In the genomic region with DNA sequence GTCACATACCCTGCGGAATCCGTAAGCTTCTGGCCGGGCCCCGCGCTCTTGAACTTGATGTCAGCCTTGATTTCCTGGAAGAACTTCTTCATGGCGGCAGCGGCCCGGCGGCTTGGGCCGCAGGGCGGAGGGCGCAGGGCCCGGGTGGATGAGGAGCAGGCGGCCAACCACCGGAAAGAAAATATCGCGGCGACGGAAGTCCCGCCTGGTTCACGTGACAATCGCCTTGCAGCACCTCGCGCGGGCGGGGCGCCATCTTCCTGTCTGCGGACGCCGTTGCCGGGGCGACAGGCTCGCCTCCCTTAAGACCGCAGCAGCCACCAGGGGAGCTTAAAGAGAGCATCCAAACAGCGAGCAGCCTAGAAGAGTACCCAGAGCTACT, we compare ENCODE assay signal across 8 mouse cellular contexts. TPM values are rescaled to one million over a fixed set of nuclear protein-coding genes. Genes with fewer than 3 reads are reported as not detected.
DNase-seq lines count a peak whose midpoint lies in the region; ATAC-seq and TF ChIP-seq lines count a peak whose summit lies in the region.

A gene (minus strand): TSS at position 202 of the 382 bp plus-strand sequence.

- intact Hi-C loops in heart, postnatal 36 days (cut with DNase I), result no loop called here

- DNase-seq in ES-E14 (ENCODE audit: low read depth, low spot score), result peak; percentile 94
- DNase-seq in cerebellum, adult 11-12 months, result peak; percentile 95
- peak; percentile 96 to 98 for DNase-seq in heart, postnatal 36 days
- peak; percentile 97 to 99 for DNase-seq in layer of hippocampus, adult 2 months (ENCODE audit: low spot score in 2 of 2)
- DNase-seq in lung, embryonic 14.5 days, result peak; percentile 98
- peak; percentile 97 for DNase-seq in thymus, adult 2 months

- peak within 1 kb of the TSS; percentile 83 for H3K4me2 ChIP-seq in forebrain, embryonic 16.5 days (ENCODE audit: low read length)
- H3K4me2 ChIP-seq in lung, embryonic 14.5 days, result peak within 1 kb of the TSS; percentile 71

- peak; percentile 61 for ATAC-seq in forebrain, embryonic 16.5 days
- ATAC-seq in lung, embryonic 14.5 days (ENCODE audit: insufficient read depth), result peak; percentile 60

- peak within 1 kb of the TSS; percentile 84 for H3K9ac ChIP-seq in ES-E14 (ENCODE audit: insufficient read depth, low read depth, low read length, poor library complexity, severe bottlenecking)
- peak within 1 kb of the TSS; percentile 89 for H3K9ac ChIP-seq in forebrain, embryonic 16.5 days (replicated peaks; ENCODE audit: low read depth, low read length)
- H3K9ac ChIP-seq in lung, embryonic 14.5 days, result peak within 1 kb of the TSS; percentile 67

- H3K36me3 ChIP-seq in ES-E14 (ENCODE audit: control insufficient read depth, insufficient read depth, low read length, poor library complexity, severe bottlenecking), result peaks cover 24% of the 10 kb centered on the region
- H3K36me3 ChIP-seq in forebrain, embryonic 16.5 days (ENCODE audit: control insufficient read depth, insufficient read depth), result peaks cover 16% of the 10 kb centered on the region
- peaks cover 32% of the 10 kb centered on the region for H3K36me3 ChIP-seq in lung, embryonic 14.5 days (ENCODE audit: insufficient read depth)
- peaks cover 11% of the 10 kb centered on the region for H3K36me3 ChIP-seq in thymus, adult 2 months (ENCODE audit: control insufficient read depth, insufficient read depth, low read length)

- no peaks in the 10 kb centered on the region for H3K27me3 ChIP-seq in forebrain, embryonic 16.5 days (replicated peaks; ENCODE audit: control insufficient read depth, insufficient read depth, low read length)
- no peaks in the 10 kb centered on the region for H3K27me3 ChIP-seq in lung, embryonic 14.5 days (ENCODE audit: insufficient read depth, low read length)
- no peaks in the 10 kb centered on the region for H3K27me3 ChIP-seq in thymus, adult 2 months (ENCODE audit: control insufficient read depth, insufficient read depth, low read length)

- H3K4me3 ChIP-seq in ES-E14 (ENCODE audit: insufficient read depth in 1 of 2, low read depth in 1 of 2, low read length in 2 of 2, poor library complexity in 1 of 2, severe bottlenecking in 1 of 2), result peak within 1 kb of the TSS; percentile 85 to 88
- H3K4me3 ChIP-seq in forebrain, embryonic 16.5 days (replicated peaks; ENCODE audit: low read length), result peak within 1 kb of the TSS; percentile 90
- peak within 1 kb of the TSS; percentile 94 for H3K4me3 ChIP-seq in layer of hippocampus, adult 2 months
- peak within 1 kb of the TSS; percentile 65 for H3K4me3 ChIP-seq in lung, embryonic 14.5 days (ENCODE audit: low read depth, low read length)
- peak within 1 kb of the TSS; percentile 91 for H3K4me3 ChIP-seq in olfactory bulb, adult 2 months (ENCODE audit: insufficient read depth, low read depth, low read length)
- peak within 1 kb of the TSS; percentile 83 for H3K4me3 ChIP-seq in thymus, adult 2 months (ENCODE audit: control insufficient read depth, insufficient read depth, low read length)

- H3K9me3 ChIP-seq in ES-E14 (ENCODE audit: control insufficient read depth, insufficient read depth, low read depth, low read length), result no peaks in the 10 kb centered on the region
- no peaks in the 10 kb centered on the region for H3K9me3 ChIP-seq in forebrain, embryonic 16.5 days (ENCODE audit: control insufficient read depth, low read length)
- no peaks in the 10 kb centered on the region for H3K9me3 ChIP-seq in lung, embryonic 14.5 days (ENCODE audit: low read depth, low read length)

- H3K4me1 ChIP-seq in ES-E14 (ENCODE audit: control insufficient read depth in 2 of 2, insufficient read depth in 2 of 2, low read length in 2 of 2, poor library complexity in 1 of 2), result peaks cover 0 to 4% of the 10 kb centered on the region in 2 experiments; a peak in 1 of 4 replicates
- peaks cover 15% of the 10 kb centered on the region for H3K4me1 ChIP-seq in forebrain, embryonic 16.5 days (replicated peaks; ENCODE audit: control insufficient read depth, insufficient read depth, low read length)
- peaks cover 3% of the 10 kb centered on the region; the same call in 1 of the 2 replicates for H3K4me1 ChIP-seq in lung, embryonic 14.5 days (ENCODE audit: insufficient read depth)
- H3K4me1 ChIP-seq in olfactory bulb, adult 2 months (ENCODE audit: control insufficient read depth, insufficient read depth, low read length), result peaks cover 8% of the 10 kb centered on the region
- peaks cover 14% of the 10 kb centered on the region for H3K4me1 ChIP-seq in thymus, adult 2 months (replicated peaks; ENCODE audit: control insufficient read depth, insufficient read depth, low read length)

- TF ChIP-seq POLR2A in olfactory bulb, adult 2 months (IDR thresholded peaks at IDR 0.05; ENCODE audit: insufficient read depth, low read depth, low read length), result peak; percentile 72
- TF ChIP-seq POLR2A in thymus, adult 2 months (IDR thresholded peaks at IDR 0.05; ENCODE audit: control insufficient read depth, extremely low read depth, insufficient read depth, low read length, poor library complexity), result peak; percentile 75

- in situ Hi-C loops in ES-E14 (cut with MboI; ENCODE audit: low sequenced_read_pairs in 2 of 2, unreplicated experiment in 2 of 2), result no loop called here

- H3K27ac ChIP-seq in ES-E14 (ENCODE audit: insufficient read depth, low read depth, low read length, poor library complexity, severe bottlenecking), result peak within 1 kb of the TSS; percentile 82
- peak within 1 kb of the TSS; percentile 93 for H3K27ac ChIP-seq in forebrain, embryonic 16.5 days (ENCODE audit: low read length)
- H3K27ac ChIP-seq in layer of hippocampus, adult 2 months, result peak within 1 kb of the TSS; percentile 90
- H3K27ac ChIP-seq in lung, embryonic 14.5 days (ENCODE audit: low read depth), result peak within 1 kb of the TSS; percentile 96
- H3K27ac ChIP-seq in olfactory bulb, adult 2 months (ENCODE audit: insufficient read depth, low read depth, low read length), result peak within 1 kb of the TSS; percentile 77
- peak within 1 kb of the TSS; percentile 83 for H3K27ac ChIP-seq in thymus, adult 2 months (ENCODE audit: control insufficient read depth, insufficient read depth, low read length)

- peak; percentile 73 for TF ChIP-seq CTCF in layer of hippocampus, adult 2 months (conservative IDR thresholded peaks at IDR 0.05)
- TF ChIP-seq CTCF in lung, embryonic 14.5 days (IDR thresholded peaks at IDR 0.05; ENCODE audit: low read depth), result peak; percentile 62
- 0 out of 2 replicates have a peak, but pooled peaks have one; percentile 19 for TF ChIP-seq CTCF in olfactory bulb, adult 2 months (IDR thresholded peaks at IDR 0.05; ENCODE audit: insufficient read depth, low read depth, low read length)
- TF ChIP-seq CTCF in thymus, adult 2 months (IDR thresholded peaks at IDR 0.05; ENCODE audit: borderline replicate concordance, control insufficient read depth, extremely low read depth, insufficient read depth, low read length, poor library complexity), result peak; percentile 46; the same call in 1 of the 2 replicates

- 1% methylated on average over 35 of the region's 35 CpGs for WGBS in forebrain, embryonic 16.5 days
- under 1% methylated on average over 35 of the region's 35 CpGs for WGBS in lung, embryonic 14.5 days
- under 1% methylated on average over 35 of the region's 35 CpGs for WGBS in olfactory bulb, adult 2 months
- 1% methylated on average over 35 of the region's 35 CpGs for WGBS in thymus, adult 2 months

TF ChIP-seq in ES-E14, 5 proteins besides CTCF, POLR2A, EP300 and RAD21:
- TF ChIP-seq CHD2 (IDR thresholded peaks at IDR 0.05; ENCODE audit: low read depth, low read length), result 0 out of 2 replicates have a peak, but pooled peaks have one; percentile 35
- TF ChIP-seq MAFK (IDR thresholded peaks at IDR 0.05; ENCODE audit: insufficient read depth, low read depth, low read length), result no peak
- no peak for TF ChIP-seq ZNF384 (IDR thresholded peaks at IDR 0.05; ENCODE audit: low read depth, low read length)
- no peak for TF ChIP-seq HCFC1 (IDR thresholded peaks at IDR 0.05; ENCODE audit: borderline replicate concordance, insufficient read depth, low read length)

RNA-seq across cellular contexts. Expression of the gene that starts here (rescaled TPM):
- total RNA-seq in ES-E14 (2012; rRNA removed), result 34.8 and 38.8 TPM in 2 replicates
- 78.8 and 85.8 TPM in 2 replicates for polyA plus RNA-seq in forebrain, embryonic 16.5 days (2015; fragmentation: Nextera tagmentation; extraction: Ambion mirVana)
- total RNA-seq in heart, postnatal 36 days (2021), result 10 to 100 TPM; 57.6 to 61.3 TPM
- 10 to 100 TPM; 82.9 to 89.3 TPM for total RNA-seq in layer of hippocampus, adult 2 months (2021)
- 30.5 and 31.3 TPM in 2 replicates for polyA plus RNA-seq in lung, embryonic 14.5 days (2014; fragmentation: Nextera tagmentation; extraction: Ambion mirVana)
- polyA plus RNA-seq in olfactory bulb, adult 2 months (2012; ENCODE audit: insufficient read depth, insufficient read length, low replicate concordance, missing spikeins), result not detected in 2 replicates
- polyA plus RNA-seq in thymus, adult 2 months (2012; rRNA removed), result 76.7 and 93.1 TPM in 2 replicates

Comparison
In these comparisons a context has a peak if more than half of its experiments do, and no peak if none do; other contexts are left out.
1. Peak in every context shown above with its lines: DNase-seq, ATAC-seq, H3K4me3 ChIP-seq and H3K27ac ChIP-seq.
2. CTCF ChIP-seq: peak in every context shown above with its lines; median percentile 73 in layer of hippocampus, adult 2 months; 62 in lung, embryonic 14.5 days; 46 in thymus, adult 2 months; 19 in olfactory bulb, adult 2 months.